ENCODE assay signal across 16 mouse cellular contexts in genomic region chr1:158244016-158244415, GRCm38 (mm10).
"Had no signal": no experiment of that assay in that cellular context is flagged by ENCODE, and none has a peak within 500 bp of the region (broad histone marks: within the 10 kb centered on the region; RNA-seq: fewer than 3 reads in every experiment).

No protein-coding gene starts in this region.

- H3K27ac ChIP-seq: neural tube, embryonic 13.5 days; neural tube, embryonic 15.5 days; stomach, embryonic 15.5 days; stomach, postnatal 0 days had no signal

- H3K4me3 ChIP-seq: neural tube, embryonic 13.5 days; neural tube, embryonic 15.5 days; stomach, embryonic 15.5 days had no signal

- DNase-seq: retina, postnatal 1 day; right cerebral cortex, adult 18-20 months; right cerebral cortex, postnatal 14 days; right cerebral cortex, postnatal 25 days; right cerebral cortex, postnatal 4 days; spleen, adult 18-20 months; thymus, adult 18-20 months; thymus, adult 2 months; thymus, postnatal 14 days; thymus, postnatal 25 days; thymus, postnatal 36 days; thymus, postnatal 4 days had no signal

- H3K36me3 ChIP-seq: stomach, embryonic 15.5 days had no signal

- H3K9me3 ChIP-seq: neural tube, embryonic 13.5 days; neural tube, embryonic 15.5 days; stomach, embryonic 15.5 days had no signal

- H3K4me1 ChIP-seq: neural tube, embryonic 13.5 days; neural tube, embryonic 15.5 days; stomach, embryonic 15.5 days had no signal

- H3K27me3 ChIP-seq: neural tube, embryonic 13.5 days; neural tube, embryonic 15.5 days; stomach, embryonic 15.5 days had no signal

- H3K4me2 ChIP-seq: neural tube, embryonic 13.5 days; neural tube, embryonic 15.5 days; stomach, embryonic 15.5 days had no signal

- H3K9ac ChIP-seq: neural tube, embryonic 13.5 days; neural tube, embryonic 15.5 days; stomach, embryonic 15.5 days had no signal
